Mouse (Mus musculus) intestine, embryonic 14.5 days (tissue): ENCODE measurements around the gene Sult2a5. TPM values are rescaled to one million over a fixed set of nuclear protein-coding genes. Genes with fewer than 3 reads are reported as not detected.

Experiments used
- ATAC-seq: fragments of 200-750 bp; cut with Nextera tagmentation; replicated peaks from 2 replicates; pipeline ENCODE4 v1.8.0; 2017; ENCODE audit warnings: low read depth, moderate number of reproducible peaks, moderate TSS enrichment, moderate library complexity; ENCODE audit not compliant: low FRiP score, low TSS enrichment
- DNase-seq: peaks from one replicate; pipeline ENCODE4 v3.0.0-alpha.2; 2018; ENCODE audit warnings: low spot score
- H3K27ac ChIP-seq: fragments of 300-500 bp; sonication (generic); 2 replicates; pipeline ENCODE4 v1.5.1; 2014; ENCODE audit warnings: low read depth, mild to moderate bottlenecking, control low read depth
- H3K27me3 ChIP-seq: fragments of 300-500 bp; sonication (generic); replicated peaks from 2 replicates; pipeline ENCODE4 v1.6.1; 2014; ENCODE audit warnings: low read length, control low read depth; ENCODE audit not compliant: control insufficient read depth, insufficient read depth
- H3K36me3 ChIP-seq: fragments of 300-500 bp; sonication (generic); 2 replicates; pipeline ENCODE4 v1.6.1; 2014; ENCODE audit warnings: low read length, control low read depth; ENCODE audit not compliant: control insufficient read depth, insufficient read depth
- H3K4me1 ChIP-seq: fragments of 300-500 bp; sonication (generic); replicated peaks from 2 replicates; pipeline ENCODE4 v1.6.1; 2014; ENCODE audit warnings: low read length, control low read depth, mixed read lengths; ENCODE audit not compliant: control insufficient read depth, insufficient read depth
- H3K4me2 ChIP-seq: fragments of 300-500 bp; sonication (generic); 2 replicates; pipeline ENCODE4 v1.6.1; 2014; ENCODE audit warnings: low read length
- H3K4me3 ChIP-seq: fragments of 300-500 bp; sonication (generic); 2 replicates; pipeline ENCODE4 v1.5.1; 2014; ENCODE audit warnings: low read depth, low read length, control low read depth, mixed read lengths
- H3K9ac ChIP-seq: fragments of 300-500 bp; sonication (generic); 2 replicates; pipeline ENCODE4 v1.6.1; 2014; ENCODE audit warnings: mild to moderate bottlenecking, low read length
- H3K9me3 ChIP-seq: fragments of 300-500 bp; sonication (generic); 2 replicates; pipeline ENCODE4 v1.6.1; 2016; ENCODE audit warnings: low read length, control low read depth; ENCODE audit not compliant: control insufficient read depth
- polyA plus RNA-seq: library from polyadenylated mRNA; unstranded; fragments of >200 nt; fragmentation: Nextera tagmentation; extraction: Ambion mirVana; gene quantifications from 2 replicates; pipeline ENCODE4 v1.2.1, GENCODE M21; 2014

The Sult2a5 gene
- not detected in 2 replicates for polyA plus RNA-seq

- Histone ChIP-seq H3K4me3 (no peak within 1 kb of the TSS), H3K36me3 (no peaks in the 10 kb centered on the region), H3K4me2 (no peak within 1 kb of the TSS), H3K27me3 (no peaks in the 10 kb centered on the region), H3K9me3 (no peaks in the 10 kb centered on the region), H3K4me1 (no peaks in the 10 kb centered on the region), H3K27ac (no peak within 1 kb of the TSS), H3K9ac (no peak within 1 kb of the TSS)
- no peak for ATAC-seq
- DNase-seq = no peak
Observed at GRCm38 (mm10) chr7:13623667-13624066, at the start of gene Sult2a5. Gene Sult2a5 (plus strand): TSS chr7:13623967.

Other genes starting within 250 kb of the Sult2a5 start
- not detected in 2 replicates for gene Cabp5, start 225.8 kb upstream of the Sult2a5 start, polyA plus RNA-seq
- gene Bsph1, start 173.1 kb upstream of the Sult2a5 start, polyA plus RNA-seq = not detected in 2 replicates
- not detected in 2 replicates for gene Bsph2, start 52.9 kb upstream of the Sult2a5 start, polyA plus RNA-seq
- not detected in 2 replicates for gene Sult2a2, start 109.5 kb downstream of the Sult2a5 start, polyA plus RNA-seq
- not detected in 2 replicates for gene Sult2a1, start 213.4 kb downstream of the Sult2a5 start, polyA plus RNA-seq